Mouse (Mus musculus) thymus, adult 18-20 months (tissue): ENCODE data around the gene Epha4.

ENCODE experiments used
- DNase-seq, 2 experiments: peaks; one replicate each; pipeline ENCODE4 v3.0.0; 2022; ENCODE audit warnings: mixed read lengths in 2 of 2

Epha4 gene

DNA sequence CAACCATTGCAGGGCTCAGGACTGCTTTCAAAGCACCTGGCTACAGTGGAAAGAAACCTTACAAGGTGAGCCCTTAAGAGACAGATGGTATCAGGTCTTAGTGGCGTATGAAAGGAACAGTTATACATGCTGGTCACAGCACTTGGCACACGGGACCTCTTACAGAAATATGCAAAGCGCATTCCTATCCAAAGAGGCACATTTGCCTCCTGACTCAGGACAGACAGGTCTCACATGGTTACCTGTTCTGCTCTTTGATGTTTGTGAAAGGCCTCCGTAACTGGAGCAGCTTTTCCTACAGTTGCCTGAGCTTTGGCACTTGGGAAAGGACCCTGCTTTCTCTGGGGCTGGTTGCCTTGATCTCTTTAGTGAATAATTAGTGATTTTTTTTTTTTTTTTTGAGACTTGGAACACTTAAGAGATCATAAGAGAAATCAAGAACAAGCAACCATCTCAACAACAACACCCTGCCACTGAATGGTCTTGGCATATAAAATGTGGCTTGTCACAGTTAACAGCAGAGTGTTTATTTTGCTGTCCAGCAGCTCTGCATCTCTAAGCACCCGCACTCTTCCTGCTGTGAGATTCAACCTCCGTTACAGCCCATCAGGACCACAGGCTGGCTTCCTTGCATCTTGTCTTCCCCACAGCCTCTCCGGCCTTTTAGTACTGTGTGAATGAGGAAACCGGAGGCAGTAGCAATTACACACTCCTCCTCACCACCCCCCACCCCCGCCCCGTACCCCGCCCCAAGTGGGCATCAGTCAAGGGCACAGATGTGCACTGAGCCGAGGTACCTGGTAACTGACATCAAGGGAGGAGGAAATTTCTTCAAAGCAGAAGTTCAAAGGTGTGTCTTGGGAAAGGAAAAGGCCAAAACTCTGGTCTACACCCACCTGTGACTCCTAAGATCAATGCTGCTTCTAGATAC is 41.2 kb downstream of the Epha4 start:
- DNase-seq: no peak

DNA sequence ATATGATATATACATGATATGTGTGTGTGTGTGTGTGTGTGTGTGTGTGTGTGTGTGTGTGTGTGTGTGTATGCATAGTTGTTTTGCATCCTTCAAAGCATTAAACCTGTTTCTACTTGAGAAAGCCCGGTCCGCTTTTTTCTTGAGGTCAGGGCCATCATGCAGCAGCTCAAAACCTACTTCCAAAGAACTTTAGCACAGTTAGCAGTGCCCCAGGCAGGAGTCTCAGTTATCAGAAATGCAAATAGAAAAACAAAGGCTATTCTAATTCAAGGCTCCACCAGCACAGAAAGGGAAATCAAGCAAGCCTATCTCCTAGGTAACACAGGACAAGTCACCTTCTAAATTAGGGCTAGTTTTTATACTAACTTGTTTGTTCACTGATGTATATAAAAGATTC is 42.3 kb downstream of the Epha4 start:
- no peak for DNase-seq

DNA sequence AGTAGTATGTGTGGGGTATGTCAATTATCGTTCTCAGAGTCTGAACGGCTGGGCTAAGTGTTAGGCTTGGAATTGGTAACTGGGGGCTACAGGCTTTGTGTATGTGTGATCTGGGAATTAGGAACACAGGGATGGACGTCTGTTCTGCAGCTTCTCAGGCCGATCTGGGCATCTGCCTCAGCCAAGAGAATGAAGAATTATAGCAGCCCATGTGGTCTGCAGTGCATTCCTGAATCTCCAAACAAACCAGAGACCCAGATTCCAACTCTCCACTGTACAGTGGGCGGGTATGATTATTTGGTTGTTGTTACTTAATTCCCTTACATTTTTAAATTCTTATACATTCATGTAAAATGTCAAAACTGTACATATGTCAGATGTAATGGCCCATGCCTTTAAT is 43.4 kb downstream of the Epha4 start:
- DNase-seq: no peak

DNA sequence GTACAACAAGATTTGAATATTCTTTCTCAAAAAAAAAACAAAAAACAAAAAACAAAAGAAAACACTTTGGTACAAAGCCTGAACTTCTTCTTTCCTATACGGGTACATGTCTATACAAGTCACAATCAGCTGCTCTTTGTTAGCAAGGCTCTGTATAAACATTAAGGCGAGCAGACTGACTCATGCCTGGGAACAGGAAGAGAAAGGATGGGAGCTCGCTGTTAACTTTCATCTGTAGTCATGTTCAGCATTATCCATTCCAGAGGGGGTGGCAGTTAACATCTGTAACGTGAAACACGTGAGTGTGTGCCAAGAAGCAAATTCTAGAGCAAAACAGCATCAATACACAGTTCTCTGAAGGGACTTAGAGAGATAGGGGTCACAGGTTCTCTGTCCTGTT is 43.9 kb downstream of the Epha4 start:
- no peak for DNase-seq

DNA sequence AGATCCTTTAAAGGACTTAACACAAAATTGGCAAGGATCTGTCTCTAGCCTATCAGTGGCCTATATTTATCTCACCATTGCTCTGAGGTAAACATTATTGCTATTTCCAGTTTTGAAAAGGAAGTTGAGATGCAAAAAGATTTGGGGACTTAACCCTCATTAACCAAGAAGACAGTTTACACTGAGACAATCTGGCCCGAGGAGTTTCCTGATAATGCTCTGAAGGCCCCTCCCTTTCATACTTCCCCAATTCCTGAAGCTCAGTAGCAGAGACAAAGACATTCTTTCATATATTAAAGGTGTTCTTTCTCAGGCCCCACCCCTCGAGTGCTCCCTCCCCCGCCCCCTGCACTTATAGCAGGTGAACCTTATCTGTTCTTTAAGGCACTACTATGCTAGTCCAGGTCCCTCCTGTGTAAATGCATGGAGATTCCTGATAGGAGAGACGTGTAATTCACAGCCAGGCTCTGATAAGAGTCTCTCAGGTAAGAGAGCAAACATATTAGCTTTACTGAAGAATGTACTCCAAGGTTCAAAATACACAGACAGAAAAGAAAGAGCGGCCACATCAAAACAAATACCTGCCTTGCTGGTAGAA is 46.1 kb downstream of the Epha4 start:
- no peak for DNase-seq

DNA sequence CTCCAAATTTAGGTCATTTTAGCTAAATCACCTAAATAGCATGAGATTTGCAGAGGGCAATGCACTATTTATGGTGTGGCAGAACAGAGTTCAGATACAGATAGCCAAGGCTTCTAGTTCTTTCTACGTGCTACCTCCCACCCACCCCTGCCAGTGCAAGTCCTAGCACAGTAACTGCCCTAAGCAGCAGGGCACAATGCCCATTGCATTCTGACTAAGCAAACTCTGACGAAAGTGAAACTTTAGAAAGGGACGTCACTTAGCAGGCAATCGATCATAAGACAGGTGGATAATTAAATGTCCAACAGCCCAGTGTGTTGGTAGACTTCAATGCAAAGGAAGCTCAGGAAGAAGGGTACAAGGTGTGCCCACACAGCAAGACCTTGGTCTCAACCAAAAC is 49.4 kb downstream of the Epha4 start:
- no peak for DNase-seq

DNA sequence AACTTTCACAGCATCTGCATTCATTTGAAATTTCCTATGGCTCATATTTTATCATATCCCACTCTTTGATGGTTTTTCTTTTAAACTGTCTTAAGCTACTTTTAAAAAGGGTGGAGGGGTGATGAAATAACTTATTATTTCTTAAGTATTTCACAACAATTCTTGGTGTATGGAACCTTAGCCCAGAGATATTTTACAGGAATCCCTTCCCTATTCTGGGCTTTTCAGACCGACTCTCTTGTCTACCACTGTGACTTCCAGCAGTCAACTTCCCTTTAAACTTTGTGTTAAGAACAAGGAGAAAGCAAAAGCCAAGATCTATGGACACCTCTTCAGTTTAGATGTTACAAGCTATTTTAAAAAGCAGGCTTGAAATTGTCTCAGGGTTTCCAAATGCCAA is 50.8 kb downstream of the Epha4 start:
- no peak for DNase-seq

DNA sequence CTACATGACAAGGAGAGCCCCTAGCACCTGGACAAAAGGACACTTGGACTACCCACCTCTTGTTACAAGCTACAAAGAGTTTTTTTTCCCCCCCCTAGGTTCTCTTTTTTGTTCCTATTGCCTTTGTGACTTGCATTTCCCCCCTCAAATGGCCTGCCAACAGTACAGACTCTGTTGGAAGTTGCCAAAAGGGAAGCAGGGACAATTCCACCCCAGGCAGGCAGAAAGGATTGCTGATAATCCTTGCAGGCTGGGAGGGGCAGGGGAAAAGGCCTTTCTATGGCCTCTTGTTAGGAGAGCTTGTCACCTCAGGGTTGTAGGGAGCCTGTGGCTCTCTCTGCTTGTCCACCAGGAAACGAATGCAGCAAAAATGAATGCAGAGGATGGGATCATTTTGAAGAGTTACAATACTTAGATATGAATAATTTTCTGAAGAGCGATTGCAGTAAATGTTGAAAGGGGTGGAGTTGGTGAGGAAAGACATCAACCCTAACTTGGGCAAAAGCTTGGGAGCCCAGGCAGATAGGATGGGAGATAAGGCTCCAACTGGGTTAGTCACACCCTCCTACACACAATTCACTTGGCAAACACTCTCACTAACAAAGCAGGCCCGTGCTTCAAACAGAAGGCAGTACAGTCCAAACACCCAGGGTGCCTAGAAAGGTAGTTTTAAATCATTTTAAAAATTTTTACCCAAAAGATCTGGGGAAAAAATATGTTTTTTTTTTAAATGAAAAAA is 52.8 kb downstream of the Epha4 start:
- no peak for DNase-seq

DNA sequence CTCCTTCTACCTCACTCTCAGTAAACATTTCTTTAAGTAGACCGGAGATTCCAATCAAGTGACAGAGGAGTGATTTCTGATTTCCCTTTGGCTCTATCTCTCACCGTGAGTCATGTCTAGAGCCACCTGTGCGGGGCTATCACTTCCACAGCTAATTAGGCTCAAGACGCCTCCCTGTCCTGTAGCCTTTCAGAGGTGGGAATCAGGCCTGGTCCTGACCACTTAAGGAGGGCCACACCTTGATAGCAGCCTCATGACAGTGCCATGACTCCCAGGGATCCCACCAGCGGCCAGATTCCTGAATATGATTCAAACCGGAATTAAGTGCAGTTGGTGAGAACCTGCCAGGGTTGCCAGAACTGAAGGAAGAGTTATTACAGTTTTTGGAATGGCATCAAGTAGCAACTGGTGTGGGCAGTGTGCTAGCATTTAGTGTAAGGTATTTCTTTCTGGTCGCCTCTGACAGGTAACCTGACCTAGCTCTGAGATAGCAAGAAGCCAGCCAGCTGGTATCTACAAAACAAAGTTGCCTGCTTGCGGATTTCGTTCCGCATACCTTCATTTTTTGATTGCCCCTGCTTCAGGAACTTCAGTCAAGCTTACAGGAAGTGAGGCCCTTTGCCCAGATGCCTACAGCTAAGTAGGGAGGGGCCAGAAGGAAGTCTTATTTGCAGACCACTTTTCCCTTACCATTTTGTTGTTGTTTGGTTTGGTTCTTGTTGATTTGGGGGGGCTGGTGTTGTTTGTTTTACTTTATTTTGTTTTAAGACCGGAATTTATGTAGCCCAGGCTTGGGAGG is 53.9 kb downstream of the Epha4 start:
- DNase-seq: no peak

DNA sequence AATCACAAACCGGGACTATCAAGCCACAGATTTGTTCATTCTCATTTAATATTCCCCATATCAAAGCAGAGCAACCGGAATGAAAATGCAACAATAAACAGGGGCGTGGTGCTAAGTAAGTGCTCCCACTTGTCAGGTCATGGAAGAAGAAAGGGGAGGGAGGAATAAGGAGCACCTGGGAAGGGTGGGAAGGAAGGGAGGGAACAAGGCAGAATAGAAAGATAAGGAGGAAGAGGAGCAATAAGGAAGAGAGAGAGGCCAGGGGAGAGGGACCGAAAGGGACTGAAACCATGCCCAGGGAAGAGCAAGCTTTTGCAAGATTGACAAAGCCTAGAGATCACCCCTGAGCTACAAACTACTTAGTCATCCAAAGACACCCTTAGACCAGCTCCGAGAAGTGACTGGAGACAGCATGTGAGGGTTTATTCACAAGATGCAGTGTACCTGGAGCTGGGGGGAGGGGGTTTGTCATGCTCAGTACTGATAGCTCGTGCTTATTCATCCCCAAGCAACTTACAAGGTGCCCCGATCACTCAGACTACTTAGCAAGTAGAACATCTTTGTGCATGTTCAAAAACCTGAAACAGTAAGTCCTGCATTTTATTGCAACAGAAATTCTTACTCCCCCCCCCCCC is 56.0 kb downstream of the Epha4 start:
- no peak for DNase-seq

DNA sequence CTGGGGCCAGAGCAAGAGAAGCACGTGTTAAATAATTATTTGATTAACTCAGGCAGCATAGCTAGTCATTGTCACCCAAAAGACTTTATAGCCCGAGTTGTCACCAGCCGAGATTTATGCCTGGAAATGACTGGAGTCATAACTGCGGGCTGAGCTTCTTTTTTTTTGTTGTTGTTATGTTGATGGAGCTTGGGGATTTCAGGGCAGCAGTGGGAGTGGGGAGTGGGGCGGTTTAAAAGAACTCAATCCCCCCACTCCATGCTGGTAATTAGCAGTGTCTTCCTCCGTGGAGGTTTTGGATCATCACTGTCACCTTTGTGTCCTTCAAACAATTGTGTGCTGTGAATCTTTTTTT is 57.5 kb downstream of the Epha4 start:
- DNase-seq: no peak

DNA sequence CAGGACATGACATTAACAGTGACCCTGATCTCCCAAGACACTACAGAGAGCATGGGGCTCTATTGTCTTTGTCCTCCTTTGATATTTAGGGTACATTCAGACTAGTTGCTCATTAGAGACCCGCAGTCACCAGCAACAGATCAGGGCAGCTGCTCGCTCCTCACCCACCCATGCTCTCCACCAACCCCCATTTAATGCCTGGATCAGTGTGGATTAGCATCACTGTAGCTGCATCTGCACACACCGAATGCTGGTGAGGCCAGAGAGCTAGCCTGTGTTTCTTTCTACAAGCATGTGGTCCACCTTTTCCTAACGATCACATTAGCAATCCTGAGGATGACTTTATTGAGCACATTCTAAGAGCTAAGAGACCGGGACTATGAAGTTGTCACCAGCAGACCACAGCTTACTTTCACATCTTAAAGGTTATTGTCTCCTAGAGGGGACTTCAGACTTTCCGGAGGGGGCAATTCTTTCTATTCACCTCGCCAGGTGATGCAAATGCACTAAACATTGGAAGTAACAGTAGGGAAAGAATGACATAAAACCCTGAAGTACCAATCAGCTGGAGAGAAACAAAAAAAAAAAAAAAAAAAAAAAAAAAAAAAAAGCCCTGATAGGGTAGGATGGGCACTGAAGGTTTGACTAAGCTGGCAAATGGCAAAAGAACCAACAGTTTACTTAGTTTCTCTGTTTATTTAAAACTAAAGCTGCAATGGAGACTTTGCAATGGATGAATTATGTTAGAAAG is 58.0 kb downstream of the Epha4 start:
- no peak for DNase-seq

DNA sequence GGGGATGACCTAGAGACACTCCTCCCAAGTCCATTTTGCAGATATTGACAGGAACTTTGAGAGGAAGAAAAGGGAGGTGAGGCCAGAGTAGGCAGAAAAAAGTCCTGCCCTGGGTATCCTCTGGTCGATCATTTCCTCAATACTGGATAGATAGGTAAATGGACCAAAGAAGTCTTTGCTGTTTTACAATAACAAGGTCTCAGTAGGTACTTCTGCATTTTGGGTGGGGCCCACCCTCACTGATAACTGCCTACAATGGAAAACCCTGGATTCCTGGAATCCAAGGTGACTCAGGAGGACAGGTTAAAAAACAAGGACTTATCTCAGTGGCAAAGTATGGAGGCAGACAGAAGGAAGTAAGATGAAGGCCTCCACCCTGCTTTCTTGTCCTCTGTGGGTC is 61.1 kb downstream of the Epha4 start:
- DNase-seq: no peak

DNA sequence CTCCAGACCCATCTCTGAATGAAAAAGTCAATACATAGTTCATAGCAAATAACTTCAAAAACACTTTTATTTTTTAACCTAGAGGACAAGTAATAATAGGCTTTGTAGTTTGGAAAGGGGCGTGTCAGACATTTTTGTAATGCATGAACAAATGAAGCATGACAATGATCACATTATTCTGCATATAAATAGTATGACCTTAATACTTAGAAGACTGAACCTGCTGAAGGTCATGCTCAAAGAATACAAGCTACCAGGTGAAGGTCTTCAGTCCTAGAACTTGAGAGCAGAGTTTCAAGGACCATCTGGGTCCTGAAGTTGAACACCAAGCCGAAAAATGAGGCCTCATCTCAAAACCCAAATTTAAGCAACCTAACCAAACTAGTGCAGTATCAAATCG is 62.2 kb downstream of the Epha4 start:
- DNase-seq: no peak

DNA sequence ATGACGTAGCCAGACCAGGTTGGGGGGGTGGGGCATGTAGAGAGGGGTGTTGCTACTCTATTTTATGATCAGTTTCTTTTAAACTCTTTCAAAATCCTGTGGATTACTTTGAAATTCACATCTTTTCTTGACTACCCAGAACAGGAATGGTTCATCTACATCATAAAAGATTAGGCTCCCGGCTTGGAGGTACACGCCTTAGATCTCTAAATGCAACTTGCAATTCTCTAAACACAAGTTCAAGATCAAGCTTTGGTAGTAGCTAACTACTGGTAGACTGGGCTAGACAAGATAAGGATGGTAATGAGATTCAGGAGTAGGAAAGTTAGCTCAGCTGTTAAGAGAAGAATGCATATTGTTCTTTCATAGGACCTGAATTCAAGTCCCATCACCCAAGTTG is 63.3 kb downstream of the Epha4 start:
- no peak for DNase-seq

DNA sequence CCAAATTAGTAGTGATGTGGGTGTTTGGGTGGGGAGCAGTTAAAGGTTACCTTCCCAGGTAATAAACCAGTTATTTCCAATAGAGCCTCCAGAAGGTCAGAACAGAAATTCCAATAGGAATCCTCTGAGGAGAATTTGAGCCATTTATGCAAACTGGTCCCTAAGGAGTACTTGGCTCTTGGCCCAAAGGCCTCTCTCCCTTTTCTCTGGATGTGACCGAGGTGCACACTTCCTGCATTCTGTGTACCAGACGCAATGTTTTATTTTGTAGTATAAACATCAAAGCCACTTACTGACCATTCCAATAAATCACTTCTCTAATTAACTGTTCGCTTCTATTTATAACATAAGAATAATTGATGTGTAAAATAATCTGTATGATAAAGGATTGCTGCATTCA is 64.7 kb downstream of the Epha4 start:
- DNase-seq: no peak

DNA sequence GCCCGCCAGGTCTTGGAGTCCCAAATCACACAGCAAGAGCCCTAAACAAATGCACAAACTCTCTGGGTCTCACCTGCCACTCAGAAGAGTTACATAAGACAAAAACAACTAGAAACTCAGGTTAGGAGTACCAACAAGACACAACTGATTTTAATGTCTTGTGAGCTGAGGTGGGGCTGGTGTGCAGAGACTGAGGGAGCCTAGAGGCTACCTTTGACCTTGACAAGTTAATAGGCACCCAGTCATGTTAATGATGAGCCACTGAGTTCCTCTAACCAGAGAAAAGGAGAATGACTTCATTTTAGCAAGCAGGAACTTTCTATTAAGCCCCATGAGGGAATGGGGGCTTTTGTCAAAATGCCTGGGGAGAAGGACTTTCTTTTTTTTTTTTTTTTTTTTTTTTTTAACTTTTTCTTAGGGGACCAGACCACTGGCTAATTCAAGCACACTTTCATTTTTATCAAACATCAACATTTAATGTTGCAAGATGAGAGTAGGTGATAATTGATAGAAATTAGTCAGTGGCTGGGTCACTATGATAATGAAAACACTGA is 67.8 kb downstream of the Epha4 start:
- no peak for DNase-seq

DNA sequence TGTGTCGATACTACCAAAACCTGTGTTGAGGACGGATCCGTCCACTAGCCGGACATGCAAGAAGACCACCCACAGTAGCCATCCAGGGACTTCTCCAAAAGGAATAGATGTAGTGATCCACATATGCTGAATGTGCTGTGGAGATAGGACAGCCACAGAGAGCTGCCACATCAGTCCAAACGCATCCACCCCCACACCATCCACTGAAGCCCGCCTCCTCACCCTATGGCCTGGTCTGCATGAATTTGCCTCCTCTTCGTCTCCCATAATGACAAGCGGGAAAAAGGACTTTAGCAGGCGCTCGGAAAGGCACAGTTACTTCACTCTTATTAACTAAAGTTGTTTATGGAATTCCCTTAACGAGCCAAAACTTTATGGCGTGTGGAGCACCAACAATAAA is 68.5 kb downstream of the Epha4 start:
- no peak for DNase-seq

DNA sequence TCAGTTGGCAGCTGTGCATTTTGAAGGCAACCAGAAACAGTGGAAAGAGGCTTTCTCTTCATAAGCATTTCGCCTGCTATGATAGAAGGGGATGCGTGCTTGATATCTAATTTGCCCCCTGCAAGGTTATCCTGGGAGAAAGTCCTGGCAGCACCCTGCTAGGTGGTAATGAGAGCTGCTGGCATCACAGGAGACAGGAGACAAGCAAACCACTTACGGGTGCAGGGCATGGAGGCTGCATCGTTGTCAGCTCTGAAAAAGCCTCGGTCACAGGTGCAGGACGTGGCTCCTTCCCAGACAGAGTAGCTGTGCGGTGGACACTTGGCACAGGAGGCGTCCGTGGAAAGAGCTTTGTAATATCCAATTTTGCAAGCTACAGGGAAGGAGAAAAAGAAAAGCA is 70.2 kb downstream of the Epha4 start:
- no peak for DNase-seq

DNA sequence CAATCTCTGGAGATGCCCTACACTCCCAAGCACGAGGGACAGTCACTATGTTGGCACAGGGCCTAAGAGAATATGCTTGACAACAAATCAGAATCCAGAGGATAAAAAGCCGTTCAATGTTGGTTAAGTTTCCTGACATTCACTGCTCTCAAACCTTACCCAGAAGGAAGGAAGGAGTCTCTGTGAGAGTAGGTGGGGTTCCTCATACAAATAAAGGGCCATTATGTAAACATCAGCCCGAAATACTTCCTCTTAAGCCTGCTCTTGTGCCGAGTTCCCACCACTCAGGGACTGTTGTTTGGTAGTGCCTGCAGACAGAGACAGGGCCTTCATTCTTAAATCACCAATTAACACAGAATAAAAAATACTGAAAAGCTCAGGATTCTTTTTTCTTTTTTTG is 72.9 kb downstream of the Epha4 start:
- DNase-seq: no peak

DNA sequence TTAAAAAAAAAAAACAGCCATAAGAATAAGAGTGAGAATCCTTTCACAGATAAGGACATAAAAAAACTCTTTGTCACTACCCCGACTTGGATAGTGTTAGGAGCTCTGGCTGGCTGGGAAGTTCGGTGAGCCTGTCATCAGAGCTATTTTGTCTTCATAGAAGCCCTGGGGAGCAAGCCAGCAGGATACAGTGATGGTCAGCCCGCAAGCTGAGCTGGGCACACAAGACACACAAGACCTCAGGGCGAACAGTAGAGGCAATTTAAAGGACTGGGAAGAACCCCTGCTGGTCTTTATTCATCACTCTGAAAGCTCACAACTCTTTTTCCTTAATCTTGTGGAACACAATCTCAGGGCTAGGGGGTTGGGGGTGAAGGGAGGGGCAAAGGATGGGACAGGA is 73.5 kb downstream of the Epha4 start:
- DNase-seq: no peak

DNA sequence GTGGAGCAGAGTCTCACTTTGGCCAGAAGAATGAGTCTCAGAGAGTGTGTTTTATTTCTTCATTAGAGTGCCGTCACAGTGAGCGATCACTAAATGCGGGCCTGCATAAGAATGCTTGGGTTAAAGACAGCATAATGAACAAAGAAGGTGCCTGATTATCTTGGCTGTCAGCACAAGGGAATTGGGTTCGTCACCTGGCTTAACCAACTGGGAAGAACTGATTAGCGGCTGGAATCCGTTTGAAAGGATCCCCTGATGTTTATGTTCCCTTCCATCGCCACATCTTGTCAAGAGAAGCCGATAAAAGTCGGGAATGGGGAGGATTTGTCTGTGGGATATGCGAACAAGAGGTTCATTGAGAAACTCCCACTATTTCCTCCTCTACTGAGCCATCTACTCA is 74.4 kb downstream of the Epha4 start:
- DNase-seq: no peak
